Mouse (Mus musculus) midbrain, embryonic 14.5 days (tissue): ENCODE results near the gene 4930453N24Rik. TPM values are rescaled to one million over a fixed set of nuclear protein-coding genes. Genes with fewer than 3 reads are reported as not detected.
A peak's percentile ranks its signal among the peaks of the same experiment; 100 is the strongest.

ENCODE experiments used
- ATAC-seq: fragments of 200-750 bp; cut with Nextera tagmentation; 2 replicates; pipeline ENCODE4 v1.8.0; 2017; ENCODE audit warnings: moderate number of reproducible peaks, moderate library complexity; ENCODE audit not compliant: low FRiP score, low TSS enrichment
- DNase-seq: peaks from one replicate; pipeline ENCODE4 v3.0.0-alpha.2; 2015
- H3K27ac ChIP-seq: fragments of 300-500 bp; sonication (generic); replicated peaks from 2 replicates; pipeline ENCODE4 v1.5.1; 2014; ENCODE audit warnings: mild to moderate bottlenecking, low read depth, low read length, moderate library complexity
- H3K27me3 ChIP-seq: fragments of 300-500 bp; sonication (generic); 2 replicates; pipeline ENCODE4 v1.6.1; 2014; ENCODE audit warnings: low read length, control low read depth, mixed read lengths; ENCODE audit not compliant: control insufficient read depth, insufficient read depth
- H3K36me3 ChIP-seq: fragments of 300-500 bp; sonication (generic); 2 replicates; pipeline ENCODE4 v1.6.1; 2014; ENCODE audit warnings: low read length, control low read depth; ENCODE audit not compliant: control insufficient read depth, insufficient read depth
- H3K4me1 ChIP-seq: fragments of 300-500 bp; sonication (generic); 2 replicates; pipeline ENCODE4 v1.6.1; 2014; ENCODE audit warnings: mild to moderate bottlenecking, antibody characterized with exemption, low read length, control low read depth; ENCODE audit not compliant: control insufficient read depth, insufficient read depth
- H3K4me2 ChIP-seq: fragments of 300-500 bp; sonication (generic); 2 replicates; pipeline ENCODE4 v1.6.1; 2014; ENCODE audit warnings: mild to moderate bottlenecking, low read length, moderate library complexity
- H3K4me3 ChIP-seq: fragments of 300-500 bp; sonication (generic); replicated peaks from 2 replicates; pipeline ENCODE4 v1.5.1; 2014; ENCODE audit warnings: low read depth, low read length
- H3K9ac ChIP-seq: fragments of 300-500 bp; sonication (generic); replicated peaks from 2 replicates; pipeline ENCODE4 v1.6.1; 2014; ENCODE audit warnings: mild to moderate bottlenecking, low read length, moderate library complexity
- H3K9me3 ChIP-seq: fragments of 300-500 bp; sonication (generic); 2 replicates; pipeline ENCODE4 v1.6.1; 2016; ENCODE audit warnings: low read length, control low read depth, mixed read lengths; ENCODE audit not compliant: control insufficient read depth
- WGBS: fragments of 180-500 bp; shearing (Covaris S2); extraction: QIAGEN DNeasy Blood & Tissue Kit; methylation state at CpG from one replicate; pipeline ENCODE4 v1.1.7; 2014; 5-methylcytosine and 5-hydroxymethylcytosine counted together
- polyA plus RNA-seq: library from polyadenylated mRNA; unstranded; fragments of >200 nt; fragmentation: Nextera tagmentation; extraction: Ambion mirVana; gene quantifications from 2 replicates; pipeline ENCODE4 v1.2.1, GENCODE M21; 2014

Gene 4930453N24Rik
- polyA plus RNA-seq, 1 experiment from 2014 or later, result 27.9 TPM

GRCm38 (mm10) chr16:64748237-64748636 lies 22.7 kb downstream of the 4930453N24Rik start:
- Histone ChIP-seq H3K4me1 (no peaks in the 10 kb centered on the region), H3K27ac (no peak overlapping the region), H3K36me3 (no peaks in the 10 kb centered on the region), H3K9ac (no peak overlapping the region), H3K4me3 (no peak overlapping the region), H3K27me3 (no peaks in the 10 kb centered on the region), H3K4me2 (no peak overlapping the region), H3K9me3 (peaks cover 4% of the 10 kb centered on the region; the same call in 1 of the 2 replicates)
- ATAC-seq, result no peak; the same call in 1 of the 2 replicates
- peak; percentile 93 for DNase-seq
- 9% methylated on average over 10 of the region's 10 CpGs for WGBS

- Histone ChIP-seq H3K9ac (no peak overlapping the region), H3K27me3 (no peaks in the 10 kb centered on the region), H3K27ac (no peak overlapping the region), H3K4me2 (no peak overlapping the region), H3K4me1 (no peaks in the 10 kb centered on the region), H3K4me3 (no peak overlapping the region), H3K9me3 (peaks cover 4% of the 10 kb centered on the region; the same call in 1 of the 2 replicates), H3K36me3 (no peaks in the 10 kb centered on the region)
- WGBS, result 85% methylated on average over 4 of the region's 4 CpGs
- DNase-seq (no peak), ATAC-seq (no peak)
These were observed 25.9 kb downstream of the 4930453N24Rik start for GRCm38 (mm10) chr16:64745089-64745488.

DNA sequence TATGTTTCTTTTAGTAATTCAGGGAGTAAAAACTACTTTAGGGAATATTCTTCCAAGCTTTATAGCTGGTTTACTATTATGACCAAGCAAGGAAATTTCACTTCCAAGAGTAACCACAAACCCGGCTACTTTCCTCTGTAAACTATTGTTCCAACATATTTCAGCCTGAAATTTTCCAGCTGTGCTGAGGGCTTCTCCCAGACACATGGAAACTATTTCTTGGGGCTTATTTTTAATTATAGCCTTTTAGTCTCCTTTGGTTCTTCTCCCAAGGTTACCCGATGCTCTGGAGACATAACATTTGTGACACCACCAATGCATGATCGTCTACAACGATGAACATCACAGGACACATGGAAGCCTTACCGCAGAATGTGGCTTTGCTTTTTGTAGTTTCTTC lies 33.7 kb downstream of the 4930453N24Rik start:
- ATAC-seq, result no peak
- Histone ChIP-seq H3K9ac (no peak overlapping the region), H3K36me3 (no peaks in the 10 kb centered on the region), H3K4me3 (no peak overlapping the region), H3K9me3 (no peaks in the 10 kb centered on the region), H3K27me3 (no peaks in the 10 kb centered on the region), H3K4me2 (no peak overlapping the region), H3K4me1 (no peaks in the 10 kb centered on the region), H3K27ac (no peak overlapping the region)
- no peak for DNase-seq
- 94% methylated on average over 5 of the region's 5 CpGs for whole genome bisulfite sequencing

- ATAC-seq (peak; percentile 82; the same call in 1 of the 2 replicates), DNase-seq (peak; percentile 88)
- Histone ChIP-seq H3K27ac (no peak overlapping the region), H3K9me3 (no peaks in the 10 kb centered on the region), H3K4me3 (no peak overlapping the region), H3K27me3 (no peaks in the 10 kb centered on the region), H3K4me2 (no peak overlapping the region), H3K4me1 (no peaks in the 10 kb centered on the region), H3K9ac (no peak overlapping the region), H3K36me3 (no peaks in the 10 kb centered on the region)
- WGBS, result 56% methylated on average over 4 of the region's 4 CpGs
These were observed 47.5 kb downstream of the 4930453N24Rik start for GRCm38 (mm10) chr16:64723273-64724057.

GRCm38 (mm10) chr16:64721542-64721941 lies 49.4 kb downstream of the 4930453N24Rik start:
- H3K9me3 ChIP-seq, result no peaks in the 10 kb centered on the region
- H3K27ac ChIP-seq, result no peak overlapping the region
- ATAC-seq, result no peak
- no peak overlapping the region for H3K4me2 ChIP-seq
- no peaks in the 10 kb centered on the region for H3K27me3 ChIP-seq
- no peak for DNase-seq
- 82% methylated on average over 5 of the region's 5 CpGs for WGBS
- H3K9ac ChIP-seq, result no peak overlapping the region
- H3K4me1 ChIP-seq, result no peaks in the 10 kb centered on the region
- H3K4me3 ChIP-seq, result no peak overlapping the region
- H3K36me3 ChIP-seq, result no peaks in the 10 kb centered on the region

DNA sequence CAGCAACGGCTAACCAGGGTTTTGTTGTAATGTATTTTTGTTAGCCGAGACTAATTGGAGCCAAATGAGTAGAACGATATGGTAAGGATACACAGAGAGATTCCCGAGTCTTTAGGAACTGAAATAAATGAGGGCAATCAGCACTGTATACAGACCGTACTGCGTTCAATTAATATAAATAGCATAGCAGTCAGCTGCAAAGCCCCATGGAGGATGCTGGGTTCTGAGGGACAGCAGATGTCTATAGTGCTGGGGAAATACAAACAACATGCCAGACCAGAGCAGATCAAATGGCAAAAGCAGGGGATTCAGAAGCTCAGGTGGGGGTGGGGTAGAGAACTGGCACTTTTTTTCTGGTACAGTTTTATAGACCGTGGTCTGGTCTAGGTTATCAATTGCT lies 51.9 kb downstream of the 4930453N24Rik start:
- Histone ChIP-seq H3K36me3 (no peaks in the 10 kb centered on the region), H3K4me3 (no peak overlapping the region), H3K4me1 (no peaks in the 10 kb centered on the region), H3K9me3 (no peaks in the 10 kb centered on the region), H3K27me3 (no peaks in the 10 kb centered on the region), H3K4me2 (no peak overlapping the region), H3K27ac (no peak overlapping the region), H3K9ac (no peak overlapping the region)
- 84% methylated on average over 7 of the region's 7 CpGs for WGBS
- no peak for ATAC-seq
- no peak for DNase-seq

DNA sequence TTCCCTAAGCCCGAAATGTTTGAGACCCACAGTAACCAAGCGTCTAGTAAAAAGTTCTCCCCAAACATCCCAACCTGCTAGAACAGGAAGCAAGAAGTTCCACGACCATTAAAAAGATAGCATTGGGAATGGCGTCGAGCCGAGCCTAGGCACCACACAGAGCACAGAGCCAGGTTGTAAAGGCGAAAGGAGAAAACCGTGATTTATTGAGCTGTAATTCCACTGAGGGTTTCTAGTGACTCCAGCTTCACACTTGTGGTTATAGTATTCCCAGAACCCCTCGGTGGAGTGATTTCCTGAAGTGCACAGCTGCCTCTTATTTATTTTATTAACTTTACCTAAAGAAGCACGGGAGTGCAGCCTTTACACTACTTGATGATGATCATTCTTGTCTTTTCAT lies 53.1 kb downstream of the 4930453N24Rik start:
- Histone ChIP-seq H3K4me3 (no peak overlapping the region), H3K36me3 (no peaks in the 10 kb centered on the region), H3K4me2 (no peak overlapping the region), H3K9me3 (no peaks in the 10 kb centered on the region), H3K27ac (no peak overlapping the region), H3K27me3 (no peaks in the 10 kb centered on the region), H3K9ac (no peak overlapping the region), H3K4me1 (no peaks in the 10 kb centered on the region)
- 89% methylated on average over 10 of the region's 10 CpGs for WGBS
- ATAC-seq (no peak), DNase-seq (no peak)

DNA sequence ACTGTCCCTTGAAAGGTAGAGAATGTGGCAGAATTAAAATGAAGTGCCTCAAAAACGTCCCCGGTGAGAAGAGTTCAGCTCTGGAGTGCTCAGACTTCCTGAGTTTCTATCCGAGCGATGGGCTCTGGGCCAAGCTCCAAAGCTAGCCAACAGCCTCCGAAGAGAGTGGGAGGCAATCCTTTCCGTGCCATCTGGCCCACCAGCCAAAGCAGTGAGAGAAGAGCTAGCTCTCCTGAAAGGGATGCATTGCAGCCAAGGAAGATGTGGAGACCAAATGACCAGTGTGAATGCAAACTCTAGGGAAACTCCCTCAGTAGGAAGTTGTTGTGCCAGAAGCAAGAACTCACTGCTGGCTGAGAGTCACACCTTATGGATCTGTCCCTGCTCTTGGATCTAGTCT lies 59.1 kb downstream of the 4930453N24Rik start:
- H3K27ac ChIP-seq, result no peak overlapping the region
- H3K4me2 ChIP-seq, result no peak overlapping the region
- H3K36me3 ChIP-seq, result no peaks in the 10 kb centered on the region
- 86% methylated on average over 6 of the region's 6 CpGs for WGBS
- ATAC-seq (no peak), DNase-seq (peak; percentile 17)
- no peaks in the 10 kb centered on the region for H3K9me3 ChIP-seq
- H3K4me1 ChIP-seq, result no peaks in the 10 kb centered on the region
- no peak overlapping the region for H3K4me3 ChIP-seq
- H3K9ac ChIP-seq, result no peak overlapping the region
- no peaks in the 10 kb centered on the region for H3K27me3 ChIP-seq
